Mouse (Mus musculus): ENCODE measurements at regions not wholly inside any gene's neighbourhood (a gene's known extent, or its start where the extent isn't known, plus 50 kb on each side); places are given as distances from the start of the nearest gene placed in this dataset.

DNA sequence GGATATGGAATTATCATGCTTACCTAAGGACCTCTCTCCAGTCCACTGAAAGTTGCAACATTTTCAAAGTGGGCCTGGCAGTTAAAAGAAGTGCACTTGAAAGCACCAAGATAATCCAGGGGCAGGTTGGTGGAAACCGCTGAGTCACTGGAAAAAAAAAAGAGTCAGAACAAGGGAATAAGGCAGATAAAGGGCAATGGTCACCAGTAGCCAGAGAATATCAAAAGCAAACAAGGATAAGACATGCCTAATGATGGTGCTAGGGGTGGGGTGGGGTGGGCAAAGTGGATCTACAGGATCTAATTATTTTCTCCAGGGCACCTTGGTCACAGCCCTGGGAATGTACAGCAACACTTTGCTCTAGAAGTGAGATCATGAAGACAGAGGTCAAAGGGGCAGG is 175.1 kb upstream of the S100g start:
- ATAC-seq (ENCODE audit: low FRiP score): no peak
- Histone ChIP-seq H3K36me3 (no peaks in the 10 kb centered on the region), H3K27ac (replicated peaks) (no peak overlapping the region), H3K4me1 (no peaks in the 10 kb centered on the region), H3K4me3 (replicated peaks) (no peak overlapping the region), H3K4me2 (no peak overlapping the region), H3K9me3 (replicated peaks) (no peaks in the 10 kb centered on the region), H3K27me3 (replicated peaks) (no peaks in the 10 kb centered on the region), H3K9ac (replicated peaks) (no peak overlapping the region)
- WGBS: 92% methylated on average over 1 of the region's 1 CpGs

DNA sequence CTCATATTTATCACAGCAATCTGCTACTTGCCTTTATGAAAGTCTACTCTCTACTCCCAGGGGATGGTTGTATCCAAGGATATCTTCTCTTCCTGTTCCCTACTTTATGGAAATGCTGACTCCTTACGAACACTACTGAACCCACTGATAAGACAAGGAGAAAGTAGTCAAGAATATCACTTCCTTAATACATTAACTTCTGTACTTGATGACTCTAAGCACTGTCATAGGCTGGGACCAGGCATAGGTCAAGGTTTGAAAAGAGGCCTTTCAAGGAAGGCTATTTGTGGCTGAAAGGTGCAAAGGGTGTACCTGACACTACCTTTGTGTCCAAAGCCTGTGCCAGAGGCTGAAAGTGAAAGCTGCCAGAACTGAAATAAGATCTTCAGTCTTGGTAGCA is 164.2 kb upstream of the S100g start:
- 89% methylated on average over 1 of the region's 1 CpGs for WGBS
- Histone ChIP-seq H3K36me3 (no peaks in the 10 kb centered on the region), H3K4me3 (replicated peaks) (no peak overlapping the region), H3K27me3 (replicated peaks) (peaks cover 7% of the 10 kb centered on the region; the same call in 1 of the 2 replicates), H3K4me2 (no peak overlapping the region), H3K9ac (replicated peaks) (no peak overlapping the region), H3K4me1 (no peaks in the 10 kb centered on the region), H3K9me3 (replicated peaks) (no peaks in the 10 kb centered on the region), H3K27ac (replicated peaks) (no peak overlapping the region)
- ATAC-seq (ENCODE audit: low FRiP score): no peak

DNA sequence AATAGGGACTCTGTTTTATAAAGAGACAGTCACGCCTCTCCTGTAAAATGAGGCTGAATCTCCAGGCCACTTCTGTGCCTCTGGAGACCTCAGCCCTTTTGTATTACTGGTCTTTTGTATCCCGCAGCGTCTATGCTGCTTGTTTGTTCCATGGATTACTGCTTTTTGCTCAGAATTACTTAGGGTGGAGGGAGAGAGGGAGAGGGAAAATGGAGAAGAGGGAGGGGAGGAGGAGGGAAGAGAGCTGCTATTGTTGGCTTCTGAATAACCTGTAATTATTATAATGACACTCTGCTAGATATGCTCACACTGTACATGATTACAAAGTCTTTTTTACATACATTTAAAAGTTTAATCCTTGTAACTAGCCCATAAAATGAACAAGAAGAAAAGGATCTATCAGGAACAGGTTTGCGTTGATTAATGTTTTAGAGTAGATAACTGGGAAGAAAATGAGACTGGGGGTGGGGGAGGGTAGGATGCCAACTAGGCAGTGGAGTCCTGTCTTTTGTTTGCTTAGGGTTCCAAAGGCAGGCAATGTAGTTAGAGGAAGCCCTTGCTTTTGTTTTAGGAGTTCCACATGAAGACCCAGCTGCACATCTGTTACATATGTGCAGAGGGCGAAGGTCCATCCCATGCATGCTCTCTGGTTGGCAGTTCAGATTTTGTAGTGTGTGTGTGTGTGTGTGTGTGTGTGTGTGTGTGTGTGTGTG is 153.4 kb upstream of the S100g start:
- ATAC-seq (ENCODE audit: low FRiP score): no peak
- 55% methylated on average over 5 of the region's 5 CpGs for WGBS

DNA sequence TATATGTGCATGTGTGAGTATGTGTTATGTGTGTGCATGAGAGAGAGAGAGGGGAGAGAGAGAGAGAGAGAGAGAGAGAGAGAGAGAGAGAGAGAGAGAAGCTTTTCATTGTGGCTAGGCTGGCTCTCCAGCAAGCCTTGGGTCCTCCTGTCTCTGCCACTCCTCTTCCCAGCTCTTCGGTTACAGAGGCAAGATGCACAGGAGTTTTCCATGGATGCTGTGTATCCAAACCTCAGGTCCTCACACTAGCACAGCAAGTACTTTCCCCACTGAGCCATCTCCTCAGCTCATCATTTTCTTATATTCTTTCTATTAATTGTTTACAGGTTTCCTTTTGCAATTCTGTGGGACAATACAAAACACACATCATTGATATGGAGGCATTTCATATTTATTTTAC is 152.8 kb upstream of the S100g start:
- Histone ChIP-seq H3K9me3 (replicated peaks) (no peaks in the 10 kb centered on the region), H3K36me3 (no peaks in the 10 kb centered on the region), H3K27me3 (replicated peaks) (0 out of 2 replicates have a peak, but pooled peaks cover 6% of the 10 kb centered on the region), H3K27ac (replicated peaks) (no peak overlapping the region), H3K4me3 (replicated peaks) (no peak overlapping the region), H3K4me2 (no peak overlapping the region), H3K4me1 (no peaks in the 10 kb centered on the region), H3K9ac (replicated peaks) (no peak overlapping the region)
- 62% methylated on average over 1 of the region's 1 CpGs for WGBS
- ATAC-seq (ENCODE audit: low FRiP score): no peak

More for the DNA sequence above, 153.4 kb upstream of the S100g start:
- H3K9ac ChIP-seq (replicated peaks): no peak overlapping the region
- no peaks in the 10 kb centered on the region for H3K36me3 ChIP-seq
- no peak overlapping the region for H3K4me2 ChIP-seq
- no peaks in the 10 kb centered on the region for H3K4me1 ChIP-seq
- no peak overlapping the region for H3K4me3 ChIP-seq (replicated peaks)
- H3K27me3 ChIP-seq (replicated peaks): 0 out of 2 replicates have a peak, but pooled peaks cover 6% of the 10 kb centered on the region
- no peaks in the 10 kb centered on the region for H3K9me3 ChIP-seq (replicated peaks)
- H3K27ac ChIP-seq (replicated peaks): no peak overlapping the region

DNA sequence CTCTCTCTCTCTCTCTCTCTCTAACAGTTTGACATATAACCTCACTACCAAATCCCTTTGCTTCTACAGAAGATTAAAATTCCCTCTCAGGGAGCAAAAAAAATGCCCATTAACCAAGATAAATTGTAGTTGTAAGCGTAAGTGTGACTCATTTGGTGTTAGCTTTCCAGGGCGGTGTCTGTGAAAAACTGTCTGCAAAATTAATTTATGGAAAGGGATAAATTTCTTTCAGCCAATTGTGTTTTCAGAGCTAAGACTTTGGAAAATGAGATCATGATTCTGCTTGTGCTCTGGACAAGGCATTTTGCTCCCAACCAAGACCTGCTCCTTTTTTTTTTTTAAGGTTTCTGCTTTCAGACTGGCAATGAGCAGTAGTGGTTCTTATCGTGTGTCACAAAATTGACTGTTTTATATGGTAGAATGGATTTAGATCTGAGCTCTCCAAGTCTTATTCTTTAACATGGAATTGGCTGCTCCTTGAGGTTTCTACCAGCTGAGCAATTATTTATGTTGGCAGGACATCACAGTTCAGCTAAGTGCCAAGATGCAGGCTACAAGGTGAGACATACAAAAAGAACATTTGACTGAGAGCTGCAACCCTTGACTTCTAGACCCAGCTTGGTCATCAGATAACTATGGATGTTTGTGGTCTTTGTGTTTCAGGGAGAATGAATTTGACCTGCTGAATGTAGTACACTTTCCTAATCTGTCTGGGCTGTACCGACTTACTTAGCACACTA is 130.8 kb upstream of the S100g start:
- H3K4me1 ChIP-seq: no peaks in the 10 kb centered on the region
- no peaks in the 10 kb centered on the region for H3K9me3 ChIP-seq (replicated peaks)
- WGBS: 81% methylated on average over 4 of the region's 4 CpGs
- H3K36me3 ChIP-seq: no peaks in the 10 kb centered on the region
- no peak for ATAC-seq (ENCODE audit: low FRiP score)
- H3K27me3 ChIP-seq (replicated peaks): 0 out of 2 replicates have a peak, but pooled peaks cover 5% of the 10 kb centered on the region
- H3K4me3 ChIP-seq (replicated peaks): no peak overlapping the region
- H3K27ac ChIP-seq (replicated peaks): no peak overlapping the region
- no peak overlapping the region for H3K4me2 ChIP-seq
- H3K9ac ChIP-seq (replicated peaks): no peak overlapping the region
